Mouse (Mus musculus) ES-E14 (cell line): ENCODE results near the gene Trappc2.

Source experiments
- CHD2 ChIP-seq: IDR thresholded peaks from 2 replicates; pipeline ENCODE4 v1.6.1; 2014; ENCODE audit warnings: mild to moderate bottlenecking, low read depth, low read length, inconsistent platforms
- ZC3H11A ChIP-seq: IDR thresholded peaks from 2 replicates; pipeline ENCODE4 v1.6.1; 2012; ENCODE audit warnings: low read depth, mild to moderate bottlenecking, inconsistent platforms, low read length, borderline replicate concordance
- ZNF384 ChIP-seq: IDR thresholded peaks from 2 replicates; pipeline ENCODE4 v1.6.1; 2012; ENCODE audit warnings: low read depth, low read length, inconsistent platforms

DNA sequence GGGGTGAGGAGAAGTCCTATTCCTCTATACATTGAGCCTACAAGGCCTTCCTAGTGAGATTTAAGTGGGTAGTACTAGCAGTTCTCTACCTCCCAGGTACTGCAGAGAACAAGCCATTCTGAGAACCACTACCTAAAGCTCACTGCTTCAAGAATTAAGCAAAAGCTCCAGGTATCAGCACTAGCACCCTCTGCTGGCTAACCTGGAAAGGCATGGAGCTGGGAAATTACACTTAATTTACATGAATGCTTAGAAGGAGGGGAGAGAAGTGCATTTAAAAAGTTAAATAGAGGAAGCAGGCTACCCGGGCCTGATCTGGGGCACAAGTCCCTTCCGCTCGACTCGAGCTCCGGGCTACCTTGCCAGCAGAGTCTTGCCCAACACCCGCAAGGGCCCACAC, 24.2 kb upstream of the Trappc2 start:
- TF ChIP-seq ZC3H11A (no peak), CHD2 (no peak), ZNF384 (no peak)
